Mouse (Mus musculus) Patski (cell line): Measurements from ENCODE around the gene Rnf214. TPM values are rescaled to one million over a fixed set of nuclear protein-coding genes. Genes with fewer than 3 reads are reported as not detected.

ENCODE experiments used
- ATAC-seq: fragments of 100-300 bp; one replicate; pipeline ENCODE4 v1.8.0; 2021
- CTCF ChIA-PET: fragments of 350-600 bp; sonication (Branson Sonifier 250); formaldehyde crosslinking; loops from one replicate; lab custom pipeline; 2022; ENCODE audit warnings: inconsistent platforms; lab: Charles Lee
- POLR2A ChIA-PET: fragments of 350-600 bp; sonication (Branson Sonifier 250); formaldehyde crosslinking; loops from one replicate; lab custom pipeline; 2022; ENCODE audit warnings: antibody characterized with exemption, inconsistent platforms; lab: Charles Lee
- DNase-seq: peaks from one replicate; pipeline ENCODE4 v3.0.0-alpha.2; 2011; ENCODE audit warnings: low read depth, low spot score
- H3K27me3 ChIP-seq: fragments of 371-371 bp; one replicate; pipeline ENCODE4 v1.5.1; 2021
- CTCF ChIP-seq: fragments of 100-300 bp; IDR thresholded peaks from one replicate; pipeline ENCODE4 v1.5.1; 2021
- in situ Hi-C: fragments of 300-500 bp; cut with MboI; formaldehyde crosslinking; loops from 3 replicates; pipeline ENCODE4 v1.11.1; 2018; ENCODE audit warnings: low pct_unique_long_range_greater_than_20kb, mixed read lengths
- polyA plus RNA-seq: library from polyadenylated mRNA; unstranded; gene quantifications from one replicate; pipeline ENCODE4 v1.2.3, GENCODE M21; 2021

The Rnf214 gene
- polyA plus RNA-seq, 1 experiment from 2014 or later, result 46.8 TPM

DNA sequence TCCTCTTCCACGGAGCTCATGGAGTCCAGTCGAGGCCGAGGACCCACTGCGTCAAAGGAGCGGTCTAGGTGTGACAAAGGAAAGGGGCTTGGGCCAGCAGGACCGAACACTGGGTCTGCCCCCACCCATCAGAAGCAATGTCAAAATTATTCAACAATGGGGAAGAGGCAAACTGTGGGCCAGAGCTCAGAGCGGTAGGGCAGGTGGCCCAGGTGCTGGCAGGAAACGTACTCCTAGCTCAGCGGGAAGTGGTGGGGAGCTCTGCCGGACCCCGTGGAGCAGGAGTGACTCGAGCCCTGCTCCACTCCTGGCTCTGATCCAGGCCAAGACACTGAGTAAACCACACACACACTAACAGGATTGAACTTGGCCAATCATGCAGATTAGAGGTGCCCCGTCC lies 39.0 kb upstream of the Rnf214 start:
- in situ Hi-C loops, result no loop called here
- no peak for DNase-seq
- TF ChIP-seq CTCF, result no peak
- CTCF ChIA-PET, result interaction anchor here (1.2 to 1.8 kb wide), 2 partner anchors 9 to 11 kb away, joined by 3 read pairs; partner anchors contain the start of gene Sidt2
- POLR2A ChIA-PET, result interaction anchor here (1.1 to 2.2 kb wide), 3 partner anchors 8 to 42 kb away, joined by 3 to 5 read pairs (median 4); no protein-coding TSS in a partner anchor
- no peaks in the 10 kb centered on the region for H3K27me3 ChIP-seq
- ATAC-seq, result no peak

DNA sequence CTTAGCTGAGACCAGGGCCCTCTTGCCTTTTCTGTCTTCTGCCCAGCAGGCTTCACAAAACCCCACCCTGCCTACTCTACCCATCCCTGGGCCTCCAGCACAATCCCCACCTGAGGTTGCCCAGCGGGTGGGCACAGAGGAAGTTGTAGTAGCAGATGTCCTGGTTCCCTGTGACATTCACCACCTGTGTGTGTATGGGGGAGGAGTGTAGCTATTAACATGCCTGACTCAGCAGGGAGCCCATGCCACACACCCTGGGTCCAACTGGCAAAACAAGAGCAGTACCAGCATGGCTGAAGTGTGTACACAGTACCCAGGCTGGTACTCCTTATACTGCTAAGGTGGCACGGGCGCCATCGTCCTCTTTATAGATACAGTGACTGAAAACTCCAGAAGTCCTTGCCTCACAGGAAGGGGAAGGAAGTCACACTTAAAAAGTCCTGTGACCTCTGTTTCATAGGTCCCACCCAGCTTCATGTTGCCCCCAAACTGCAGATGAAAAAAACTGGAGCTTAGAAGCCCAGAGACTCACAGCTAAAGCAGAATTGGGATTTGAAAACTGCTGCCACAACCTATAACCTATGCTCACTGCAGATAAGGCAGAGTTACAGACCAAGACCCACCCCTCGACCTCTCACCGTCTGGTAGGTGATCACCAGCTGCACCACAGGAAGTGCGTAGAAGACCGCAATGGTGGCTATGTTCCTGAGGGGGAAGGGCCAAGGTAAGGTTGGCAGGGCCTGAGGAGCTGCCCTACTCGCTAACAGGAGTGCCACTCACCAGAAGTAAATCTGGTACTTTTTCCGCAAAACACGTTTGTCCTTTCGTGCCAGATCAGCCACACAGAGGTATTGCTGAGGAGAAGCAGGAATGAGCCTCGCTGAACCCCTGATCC lies 38.0 kb upstream of the Rnf214 start:
- no peak for DNase-seq
- CTCF ChIA-PET, result interaction anchor here (0.8 to 1.8 kb wide), 3 partner anchors 10 to 66 kb away, joined by 3 read pairs; partner anchors contain the start of gene Sidt2
- POLR2A ChIA-PET, result interaction anchor here (1.1 to 2.2 kb wide), 3 partner anchors 9 to 41 kb away, joined by 3 to 5 read pairs (median 4); no protein-coding TSS in a partner anchor
- ATAC-seq, result no peak
- in situ Hi-C loops, result no loop called here
- H3K27me3 ChIP-seq, result no peaks in the 10 kb centered on the region
- TF ChIP-seq CTCF, result no peak

GRCm38 (mm10) chr9:45943628-45944505 lies 37.2 kb upstream of the Rnf214 start:
- ATAC-seq, result no peak
- CTCF ChIA-PET, result interaction anchor here (0.8 to 1.8 kb wide), 2 partner anchors 11 to 65 kb away, joined by 3 read pairs; partner anchors contain the start of gene Sidt2
- no peaks in the 10 kb centered on the region for H3K27me3 ChIP-seq
- no peak for TF ChIP-seq CTCF
- no peak for DNase-seq
- POLR2A ChIA-PET, result interaction anchor here (1.7 to 2.2 kb wide), 2 partner anchors 10 to 11 kb away, joined by 4 to 5 read pairs; no protein-coding TSS in a partner anchor
- in situ Hi-C loops, result no loop called here

DNA sequence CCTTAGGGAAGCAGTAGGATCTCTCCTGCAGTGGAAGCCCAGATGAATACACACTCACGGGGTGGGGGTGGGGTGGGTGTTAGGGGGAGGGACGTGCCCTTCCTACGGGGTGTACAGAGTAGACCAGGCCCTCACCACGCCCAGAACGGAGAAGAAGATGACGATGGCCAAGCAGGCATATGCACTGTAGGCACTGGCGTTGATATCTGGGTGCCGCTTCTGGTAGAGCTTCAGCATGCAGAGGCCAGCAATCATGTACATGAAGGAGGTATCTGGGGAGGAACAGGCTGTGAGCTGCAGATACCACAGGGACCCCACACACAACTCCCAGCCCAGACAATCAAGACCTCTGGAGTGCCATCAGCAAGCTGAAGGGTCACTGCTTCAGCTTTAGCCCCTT lies 36.2 kb upstream of the Rnf214 start:
- DNase-seq (no peak), ATAC-seq (no peak)
- CTCF ChIA-PET, result no interaction called here
- TF ChIP-seq CTCF, result no peak
- no peaks in the 10 kb centered on the region for H3K27me3 ChIP-seq
- POLR2A ChIA-PET, result no interaction called here
- in situ Hi-C loops, result no loop called here

GRCm38 (mm10) chr9:45942464-45942863 lies 35.8 kb upstream of the Rnf214 start:
- no peak for TF ChIP-seq CTCF
- no peaks in the 10 kb centered on the region for H3K27me3 ChIP-seq
- in situ Hi-C loops, result no loop called here
- CTCF ChIA-PET, result no interaction called here
- DNase-seq, result no peak
- POLR2A ChIA-PET, result no interaction called here
- no peak for ATAC-seq

- in situ Hi-C loops, result no loop called here
- POLR2A ChIA-PET, result no interaction called here
- no peaks in the 10 kb centered on the region for H3K27me3 ChIP-seq
- CTCF ChIA-PET, result interaction anchor here (0.8 to 1.0 kb wide), 2 partner anchors 18 to 303 kb away, joined by 3 read pairs; no protein-coding TSS in a partner anchor
- no peak for DNase-seq
- no peak for ATAC-seq
- TF ChIP-seq CTCF, result no peak
Measured at GRCm38 (mm10) chr9:45941329-45941888, 34.7 kb upstream of the Rnf214 start.

- DNase-seq (no peak), ATAC-seq (no peak)
- ChIA-PET CTCF (no interaction called here), POLR2A (interaction anchor here (1.3 kb wide), 1 partner anchor 8 kb away, joined by 4 read pairs; no protein-coding TSS in a partner anchor)
- in situ Hi-C loops, result no loop called here
- TF ChIP-seq CTCF, result no peak
- H3K27me3 ChIP-seq, result no peaks in the 10 kb centered on the region
Measured at GRCm38 (mm10) chr9:45939794-45940193, 33.1 kb upstream of the Rnf214 start.

DNA sequence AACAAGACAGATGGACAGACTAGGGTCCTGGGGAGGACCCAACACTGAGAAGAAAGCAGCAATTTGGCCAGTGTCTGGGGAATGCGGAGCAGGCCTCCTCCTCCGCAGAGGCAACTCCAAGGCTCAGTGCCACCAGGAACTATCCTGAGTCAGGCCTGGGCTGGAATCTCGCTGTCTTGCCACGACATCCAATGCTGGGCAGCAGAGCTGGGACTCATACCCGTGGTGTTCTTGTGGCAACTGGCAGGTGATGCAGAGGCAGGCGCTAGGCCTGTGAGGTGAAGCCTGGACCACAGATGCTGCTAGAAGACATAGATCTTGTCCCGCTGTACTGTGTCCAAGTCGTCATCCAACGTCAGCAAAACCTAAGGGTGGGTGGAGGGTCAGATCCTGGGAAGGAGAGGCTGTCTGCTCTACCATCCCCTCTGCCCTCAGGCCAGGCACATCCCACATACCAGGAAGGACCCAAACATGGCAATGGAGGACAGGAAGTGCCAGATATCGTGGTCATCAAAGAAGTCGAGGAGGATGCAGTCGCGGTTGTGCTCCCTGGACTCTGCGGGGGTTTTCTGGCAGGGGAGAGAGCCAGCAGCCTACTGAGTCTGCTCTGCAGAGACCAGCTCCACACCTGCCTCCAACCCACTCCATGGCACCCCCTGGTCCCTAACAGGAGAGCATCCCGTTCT lies 32.4 kb upstream of the Rnf214 start:
- POLR2A ChIA-PET, result interaction anchor here (0.6 to 1.3 kb wide), 2 partner anchors 9 to 35 kb away, joined by 3 to 4 read pairs; no protein-coding TSS in a partner anchor

GRCm38 (mm10) chr9:45938088-45938487 lies 31.4 kb upstream of the Rnf214 start:
- in situ Hi-C loops, result no loop called here
- ChIA-PET CTCF (interaction anchor here (1.3 to 3.1 kb wide), 4 partner anchors 12 to 27 kb away, joined by 3 to 13 read pairs (median 7); partner anchors contain the start of gene Sidt2), POLR2A (interaction anchor here (0.5 kb wide), 1 partner anchor 47 kb away, joined by 5 read pairs; no protein-coding TSS in a partner anchor)
- ATAC-seq (no peak), DNase-seq (no peak)
- TF ChIP-seq CTCF, result no peak
- no peaks in the 10 kb centered on the region for H3K27me3 ChIP-seq

More for the DNA sequence above, 32.4 kb upstream of the Rnf214 start:
- TF ChIP-seq CTCF, result no peak
- ATAC-seq, result no peak
- DNase-seq, result no peak
- CTCF ChIA-PET, result interaction anchor here (1.3 kb wide), 1 partner anchor 11 kb away, joined by 3 read pairs; no protein-coding TSS in a partner anchor
- no peaks in the 10 kb centered on the region for H3K27me3 ChIP-seq
- in situ Hi-C loops, result no loop called here
